24 mouse cellular contexts compared by ENCODE assay signal in genomic region chr14:50363561-50363960, GRCm38 (mm10). TPM values are rescaled to one million over a fixed set of nuclear protein-coding genes. Genes with fewer than 3 reads are reported as not detected.
"Had no signal": no experiment of that assay in that cellular context is flagged by ENCODE, and none has a peak within 500 bp of the region (broad histone marks: within the 10 kb centered on the region; RNA-seq: fewer than 3 reads in every experiment).

No protein-coding gene starts in this region.

- H3K27me3 ChIP-seq: liver, embryonic 15.5 days; midbrain, embryonic 12.5 days; neural tube, embryonic 12.5 days; stomach, embryonic 15.5 days had no signal

- H3K9me3 ChIP-seq: liver, embryonic 15.5 days; midbrain, embryonic 10.5 days; midbrain, embryonic 12.5 days; neural tube, embryonic 12.5 days; stomach, embryonic 15.5 days had no signal

- H3K4me2 ChIP-seq: liver, embryonic 15.5 days; lung, embryonic 14.5 days; midbrain, embryonic 12.5 days; neural tube, embryonic 12.5 days; stomach, embryonic 15.5 days had no signal

- DNase-seq: lung, adult 18-20 months; lung, embryonic 14.5 days; lung, postnatal 10 days; lung, postnatal 4 days; midbrain, embryonic 14.5 days; right cerebral cortex, postnatal 14 days; thymus, adult 2 months; thymus, postnatal 25 days; thymus, postnatal 4 days had no signal

- H3K9ac ChIP-seq: liver, embryonic 15.5 days; lung, embryonic 14.5 days; midbrain, embryonic 12.5 days; neural tube, embryonic 12.5 days; stomach, embryonic 15.5 days had no signal

- H3K27ac ChIP-seq: liver, embryonic 15.5 days; midbrain, embryonic 10.5 days; midbrain, embryonic 12.5 days; neural tube, embryonic 12.5 days; stomach, embryonic 15.5 days; stomach, postnatal 0 days had no signal

- H3K4me1 ChIP-seq: liver, embryonic 15.5 days; midbrain, embryonic 10.5 days; midbrain, embryonic 12.5 days; neural tube, embryonic 12.5 days; stomach, embryonic 15.5 days had no signal

- H3K36me3 ChIP-seq: liver, embryonic 15.5 days; midbrain, embryonic 10.5 days; midbrain, embryonic 12.5 days; neural tube, embryonic 12.5 days; stomach, embryonic 15.5 days had no signal

- H3K4me3 ChIP-seq: liver, embryonic 15.5 days; midbrain, embryonic 10.5 days; midbrain, embryonic 12.5 days; neural tube, embryonic 12.5 days; stomach, embryonic 15.5 days had no signal

RNA-seq across cellular contexts. Expression of gene Tlr11, which starts 5.8 kb away (rescaled TPM):
- total RNA-seq: megakaryocyte-erythroid progenitor cell, adult 5-6 weeks; midbrain, postnatal 0 days; monocyte, adult 5-6 weeks had no signal
- polyA plus RNA-seq: lung, embryonic 14.5 days; lung, embryonic 16.5 days; midbrain, embryonic 10.5 days; midbrain, embryonic 12.5 days; midbrain, embryonic 14.5 days; midbrain, postnatal 0 days; neural tube, embryonic 12.5 days; neural tube, embryonic 14.5 days; stomach, embryonic 15.5 days; stomach, postnatal 0 days had no signal

RNA-seq across cellular contexts. Expression of gene Olfr735, which starts 14.9 kb away (rescaled TPM):
- total RNA-seq: megakaryocyte-erythroid progenitor cell, adult 5-6 weeks; midbrain, postnatal 0 days; monocyte, adult 5-6 weeks; neutrophil, adult 5-6 weeks had no signal
- polyA plus RNA-seq: liver, embryonic 15.5 days; lung, embryonic 14.5 days; lung, embryonic 16.5 days; midbrain, embryonic 10.5 days; midbrain, embryonic 12.5 days; midbrain, embryonic 14.5 days; midbrain, postnatal 0 days; neural tube, embryonic 12.5 days; neural tube, embryonic 14.5 days; spleen, adult 2 months; stomach, embryonic 15.5 days; stomach, postnatal 0 days; thymus, adult 2 months had no signal

RNA-seq across cellular contexts. Expression of gene Olfr736, which starts 17.4 kb away (rescaled TPM):
- total RNA-seq: megakaryocyte-erythroid progenitor cell, adult 5-6 weeks; midbrain, postnatal 0 days; monocyte, adult 5-6 weeks; neutrophil, adult 5-6 weeks had no signal
- polyA plus RNA-seq: liver, embryonic 15.5 days; lung, embryonic 14.5 days; lung, embryonic 16.5 days; midbrain, embryonic 10.5 days; midbrain, embryonic 12.5 days; midbrain, embryonic 14.5 days; midbrain, postnatal 0 days; neural tube, embryonic 12.5 days; neural tube, embryonic 14.5 days; spleen, adult 2 months; stomach, embryonic 15.5 days; stomach, postnatal 0 days; testis, adult 2 months; thymus, adult 2 months; urinary bladder, adult 2 months had no signal

RNA-seq across cellular contexts. Expression of gene Olfr734, which starts 37.0 kb away (rescaled TPM):
- total RNA-seq: megakaryocyte-erythroid progenitor cell, adult 5-6 weeks; midbrain, postnatal 0 days; monocyte, adult 5-6 weeks; neutrophil, adult 5-6 weeks had no signal
- polyA plus RNA-seq: liver, embryonic 15.5 days; lung, embryonic 14.5 days; lung, embryonic 16.5 days; midbrain, embryonic 10.5 days; midbrain, embryonic 12.5 days; midbrain, embryonic 14.5 days; midbrain, postnatal 0 days; neural tube, embryonic 12.5 days; neural tube, embryonic 14.5 days; spleen, adult 2 months; stomach, embryonic 15.5 days; stomach, postnatal 0 days; thymus, adult 2 months; urinary bladder, adult 2 months had no signal

RNA-seq across cellular contexts. Expression of gene Olfr738, which starts 43.8 kb away (rescaled TPM):
- total RNA-seq: megakaryocyte-erythroid progenitor cell, adult 5-6 weeks; midbrain, postnatal 0 days; monocyte, adult 5-6 weeks; neutrophil, adult 5-6 weeks had no signal
- polyA plus RNA-seq: liver, embryonic 15.5 days; lung, embryonic 14.5 days; lung, embryonic 16.5 days; midbrain, embryonic 10.5 days; midbrain, embryonic 12.5 days; midbrain, embryonic 14.5 days; midbrain, postnatal 0 days; neural tube, embryonic 12.5 days; neural tube, embryonic 14.5 days; spleen, adult 2 months; stomach, embryonic 15.5 days; stomach, postnatal 0 days; thymus, adult 2 months; urinary bladder, adult 2 months had no signal
